Comparison of ENCODE assay signal across 9 mouse cellular contexts in the genomic region with DNA sequence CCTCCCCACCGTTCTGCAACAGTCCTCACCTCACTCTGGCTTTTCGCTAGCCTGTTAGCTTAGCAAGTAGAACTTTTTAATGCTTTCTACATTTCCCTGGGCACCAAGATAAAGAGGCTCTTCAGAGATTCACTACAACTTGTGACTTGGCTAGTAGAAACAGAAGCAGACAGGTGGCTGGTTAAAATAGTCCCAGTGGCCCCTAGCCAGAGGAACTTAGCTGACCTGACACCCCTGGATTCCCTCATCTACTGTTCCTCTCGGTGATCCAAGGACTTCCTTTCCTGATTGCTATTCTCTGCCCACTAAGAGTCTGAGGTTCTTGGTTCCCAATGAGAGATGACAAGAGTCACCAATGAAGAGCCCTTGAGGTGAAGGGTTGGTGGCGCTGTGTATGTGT. TPM values are rescaled to one million over a fixed set of nuclear protein-coding genes. Genes with fewer than 3 reads are reported as not detected.
A peak's percentile ranks its signal among the peaks of the same experiment; 100 is the strongest.
DNase-seq lines count a peak whose midpoint lies in the region; ATAC-seq and TF ChIP-seq lines count a peak whose summit lies in the region.
"Had no signal": no experiment of that assay in that cellular context is flagged by ENCODE, and none has a peak within 500 bp of the region (broad histone marks: within the 10 kb centered on the region; RNA-seq: fewer than 3 reads in every experiment).

No protein-coding gene starts in this region.

- peak overlapping the region; percentile 89 for H3K4me2 ChIP-seq in heart, embryonic 15.5 days
- H3K4me2 ChIP-seq in liver, postnatal 0 days (ENCODE audit: low read depth, low read length) = peak overlapping the region; percentile 82; the same call in 1 of the 2 replicates

- peak overlapping the region; percentile 99 for H3K27ac ChIP-seq in gastrocnemius, adult 2 months
- H3K27ac ChIP-seq in brown adipose tissue, adult 24 weeks (replicated peaks; ENCODE audit: low read depth, low read length) = peak overlapping the region; percentile 48
- peak overlapping the region; percentile 100 for H3K27ac ChIP-seq in heart, embryonic 15.5 days
- no peak overlapping the region for H3K27ac ChIP-seq in liver, postnatal 0 days (ENCODE audit: low read depth)

- H3K9ac ChIP-seq in heart, embryonic 15.5 days = peak overlapping the region; percentile 100
- H3K9ac ChIP-seq in liver, postnatal 0 days (replicated peaks) = peak overlapping the region; percentile 92; the same call in 1 of the 2 replicates

- H3K4me3 ChIP-seq in gastrocnemius, adult 2 months = peak overlapping the region; percentile 92
- H3K4me3 ChIP-seq in brown adipose tissue, adult 24 weeks (ENCODE audit: insufficient read depth, low read depth, low read length) = peak overlapping the region; percentile 94
- H3K4me3 ChIP-seq in heart, embryonic 15.5 days = peak overlapping the region; percentile 98
- no peak overlapping the region for H3K4me3 ChIP-seq in liver, postnatal 0 days (ENCODE audit: low read depth, low read length)

- TF ChIP-seq CTCF in gastrocnemius, adult 2 months (IDR thresholded peaks at IDR 0.05) = no peak
- no peak for TF ChIP-seq CTCF in liver, postnatal 0 days (IDR thresholded peaks at IDR 0.05; ENCODE audit: low read depth)

- WGBS in heart, embryonic 15.5 days = 76% methylated on average over 4 of the region's 4 CpGs
- 83% methylated on average over 4 of the region's 4 CpGs for WGBS in liver, postnatal 0 days (ENCODE audit: insufficient replicate concordance)

- no peaks in the 10 kb centered on the region for H3K9me3 ChIP-seq in heart, embryonic 15.5 days (replicated peaks)
- no peaks in the 10 kb centered on the region for H3K9me3 ChIP-seq in liver, postnatal 0 days (ENCODE audit: low read length)

- peaks cover 9% of the 10 kb centered on the region for H3K4me1 ChIP-seq in brown adipose tissue, adult 24 weeks (ENCODE audit: control insufficient read depth, insufficient read depth, insufficient read length, low read length)
- H3K4me1 ChIP-seq in heart, embryonic 15.5 days (replicated peaks) = peaks cover 31% of the 10 kb centered on the region
- peaks cover 20% of the 10 kb centered on the region for H3K4me1 ChIP-seq in liver, postnatal 0 days (ENCODE audit: insufficient read depth)

- DNase-seq in gastrocnemius, adult 2 months = peak; percentile 78
- no peak for DNase-seq in gastrocnemius, postnatal 36 days
- no peak for DNase-seq in liver, postnatal 0 days
- no peak for DNase-seq in left cerebral cortex, postnatal 10 days (ENCODE audit: extremely low spot score in 1 of 2, low spot score in 2 of 2)
- DNase-seq in cerebellum, postnatal 36 days = no peak
- no peak for DNase-seq in adrenal gland, postnatal 36 days
- DNase-seq: right cerebral cortex, postnatal 25 days had no signal

- H3K27me3 ChIP-seq in heart, embryonic 15.5 days = no peaks in the 10 kb centered on the region
- no peaks in the 10 kb centered on the region for H3K27me3 ChIP-seq in liver, postnatal 0 days (ENCODE audit: insufficient read depth, low read length)

- intact Hi-C loops in gastrocnemius, adult 2 months (cut with DNase I) = no loop called here
- intact Hi-C loops in gastrocnemius, postnatal 36 days (cut with DNase I) = loop anchor here (10.0 kb wide), 1 partner anchor 889 kb away; a partner anchor contains a TSS
- intact Hi-C loops in left cerebral cortex, postnatal 10 days (cut with DNase I) = no loop called here

- no peak for ATAC-seq in heart, embryonic 15.5 days (replicated peaks; ENCODE audit: insufficient number of reproducible peaks, insufficient read depth, low FRiP score, low read depth)
- ATAC-seq in liver, postnatal 0 days = no peak

- peaks cover 47% of the 10 kb centered on the region for H3K36me3 ChIP-seq in heart, embryonic 15.5 days
- peaks cover 34% of the 10 kb centered on the region for H3K36me3 ChIP-seq in liver, postnatal 0 days (replicated peaks; ENCODE audit: insufficient read depth, low read length)

- no peak for TF ChIP-seq EP300 in liver, postnatal 0 days (IDR thresholded peaks at IDR 0.05; ENCODE audit: low read depth)

RNA-seq across cellular contexts. Expression of a gene that starts 1.1 kb away (rescaled TPM):
- 10 to 100 TPM; 33.0 to 45.2 TPM for total RNA-seq in gastrocnemius, adult 2 months (2021)
- total RNA-seq in gastrocnemius, postnatal 36 days (2021) = 10 to 100 TPM; 29.0 to 34.6 TPM
- 66.7 and 78.0 TPM in 2 replicates for polyA plus RNA-seq in brown adipose tissue, adult 24 weeks (2012; ENCODE audit: insufficient read depth, insufficient read length, missing spikeins)
- 97.8 and 99.6 TPM in 2 replicates for polyA plus RNA-seq in heart, embryonic 15.5 days (2015; fragmentation: Nextera tagmentation; extraction: Ambion mirVana)
- 40.6 and 42.9 TPM in 2 replicates for polyA plus RNA-seq in liver, postnatal 0 days (2015; fragmentation: Nextera tagmentation; extraction: Ambion mirVana)
- 100 to 1,000 TPM; 114 to 125 TPM for total RNA-seq in left cerebral cortex, postnatal 10 days (2021)
- total RNA-seq in adrenal gland, postnatal 36 days (2021) = 10 to 100 TPM; 66.4 to 80.3 TPM

RNA-seq across cellular contexts. Expression of a gene that starts 2.4 kb away (rescaled TPM):
- 100 to 1,000 TPM; 217 to 261 TPM for total RNA-seq in gastrocnemius, adult 2 months (2021)
- 100 to 1,000 TPM; 171 to 246 TPM for total RNA-seq in gastrocnemius, postnatal 36 days (2021)
- 82.4 and 122 TPM in 2 replicates for polyA plus RNA-seq in brown adipose tissue, adult 24 weeks (2012; ENCODE audit: insufficient read depth, insufficient read length, missing spikeins)
- 19.9 and 21.6 TPM in 2 replicates for polyA plus RNA-seq in heart, embryonic 15.5 days (2015; fragmentation: Nextera tagmentation; extraction: Ambion mirVana)
- polyA plus RNA-seq in liver, postnatal 0 days (2015; fragmentation: Nextera tagmentation; extraction: Ambion mirVana) = 8.4 and 9.7 TPM in 2 replicates
- total RNA-seq in left cerebral cortex, postnatal 10 days (2021) = 100 to 1,000 TPM; 104 to 118 TPM
- 100 to 1,000 TPM; 112 to 132 TPM for total RNA-seq in adrenal gland, postnatal 36 days (2021)

RNA-seq across cellular contexts. Expression of a gene that starts 7.6 kb away (rescaled TPM):
- 100 to 1,000 TPM; 194 to 232 TPM for total RNA-seq in gastrocnemius, adult 2 months (2021)
- 100 to 1,000 TPM; 142 to 178 TPM for total RNA-seq in gastrocnemius, postnatal 36 days (2021)
- polyA plus RNA-seq in brown adipose tissue, adult 24 weeks (2012; ENCODE audit: insufficient read depth, insufficient read length, missing spikeins) = 576 and 663 TPM in 2 replicates
- 402 and 455 TPM in 2 replicates for polyA plus RNA-seq in heart, embryonic 15.5 days (2015; fragmentation: Nextera tagmentation; extraction: Ambion mirVana)
- polyA plus RNA-seq in liver, postnatal 0 days (2015; fragmentation: Nextera tagmentation; extraction: Ambion mirVana) = 305 and 324 TPM in 2 replicates
- total RNA-seq in left cerebral cortex, postnatal 10 days (2021) = 100 to 1,000 TPM; 252 to 266 TPM
- 100 to 1,000 TPM; 421 to 450 TPM for total RNA-seq in adrenal gland, postnatal 36 days (2021)

RNA-seq across cellular contexts. Expression of a gene that starts 12.2 kb away (rescaled TPM):
- 10 to 100 TPM; 19.2 to 21.8 TPM for total RNA-seq in gastrocnemius, adult 2 months (2021)
- total RNA-seq in gastrocnemius, postnatal 36 days (2021) = 10 to 100 TPM; 12.6 to 16.5 TPM
- polyA plus RNA-seq in brown adipose tissue, adult 24 weeks (2012; ENCODE audit: insufficient read depth, insufficient read length, missing spikeins) = 24.2 and 26.4 TPM in 2 replicates
- 38.4 and 42.4 TPM in 2 replicates for polyA plus RNA-seq in heart, embryonic 15.5 days (2015; fragmentation: Nextera tagmentation; extraction: Ambion mirVana)
- polyA plus RNA-seq in liver, postnatal 0 days (2015; fragmentation: Nextera tagmentation; extraction: Ambion mirVana) = 19.5 and 25.5 TPM in 2 replicates
- total RNA-seq in left cerebral cortex, postnatal 10 days (2021) = 10 to 100 TPM; 35.2 to 38.6 TPM
- 10 to 100 TPM; 54.6 to 57.1 TPM for total RNA-seq in adrenal gland, postnatal 36 days (2021)

RNA-seq across cellular contexts. Expression of a gene that starts 17.0 kb away (rescaled TPM):
- 1 to 10 TPM; 3.6 to 5.0 TPM for total RNA-seq in gastrocnemius, adult 2 months (2021)
- 1 to 10 TPM; 3.3 to 4.6 TPM for total RNA-seq in gastrocnemius, postnatal 36 days (2021)
- 2.6 and 4.9 TPM in 2 replicates for polyA plus RNA-seq in brown adipose tissue, adult 24 weeks (2012; ENCODE audit: insufficient read depth, insufficient read length, missing spikeins)
- polyA plus RNA-seq in heart, embryonic 15.5 days (2015; fragmentation: Nextera tagmentation; extraction: Ambion mirVana) = 17.4 and 24.8 TPM in 2 replicates
- polyA plus RNA-seq in liver, postnatal 0 days (2015; fragmentation: Nextera tagmentation; extraction: Ambion mirVana) = 2.7 and 3.4 TPM in 2 replicates
- total RNA-seq in left cerebral cortex, postnatal 10 days (2021) = 10 to 100 TPM; 27.5 to 30.3 TPM
- 10 to 100 TPM; 15.6 to 17.4 TPM for total RNA-seq in adrenal gland, postnatal 36 days (2021)
